ENCODE assay signal across 13 mouse cellular contexts in the genomic region with DNA sequence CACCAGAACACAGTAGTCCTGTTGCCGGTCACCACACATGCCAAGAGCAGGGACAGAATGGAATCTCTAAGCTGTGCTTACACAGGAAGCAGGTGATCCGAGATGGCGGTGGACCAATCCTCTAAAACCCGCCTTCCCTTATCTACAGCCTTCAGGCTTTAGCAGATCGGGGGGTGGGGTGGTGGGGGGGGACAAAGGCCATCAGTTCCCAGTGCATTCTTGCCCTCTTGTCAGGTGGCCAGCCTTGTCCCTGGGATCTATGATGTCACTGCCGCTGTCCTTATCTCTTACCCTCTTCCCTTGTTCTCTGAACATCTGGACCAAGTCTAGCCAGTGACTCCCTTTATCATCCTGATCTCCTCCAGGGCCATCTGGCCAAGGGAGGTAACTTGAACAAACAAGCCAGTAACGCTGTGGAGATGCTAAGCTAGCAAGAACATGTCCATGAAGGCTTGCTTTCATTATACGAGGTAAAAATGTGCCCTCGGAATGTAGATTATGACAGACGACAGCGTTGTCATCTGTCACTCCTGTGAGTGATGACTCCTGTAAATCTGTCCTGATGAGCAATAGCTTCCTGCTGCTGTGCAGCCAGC. TPM values are rescaled to one million over a fixed set of nuclear protein-coding genes. Genes with fewer than 3 reads are reported as not detected.
DNase-seq lines count a peak whose midpoint lies in the region; ATAC-seq and TF ChIP-seq lines count a peak whose summit lies in the region.
"Had no signal": no experiment of that assay in that cellular context is flagged by ENCODE, and none has a peak within 500 bp of the region (broad histone marks: within the 10 kb centered on the region; RNA-seq: fewer than 3 reads in every experiment).

No protein-coding gene starts in this region.

- ATAC-seq in kidney, embryonic 16.5 days (ENCODE audit: low FRiP score, low TSS enrichment): peak; percentile 31; the same call in 1 of the 2 replicates
- peak; percentile 91 for ATAC-seq in megakaryocyte progenitor cell, adult 5-6 weeks (replicated peaks; ENCODE audit: poor library complexity)
- ATAC-seq: forebrain, embryonic 13.5 days; lung, postnatal 0 days had no signal

- no peak overlapping the region for H3K4me3 ChIP-seq in kidney, embryonic 16.5 days (ENCODE audit: low read length)
- H3K4me3 ChIP-seq in lung, adult 2 months (replicated peaks; ENCODE audit: extremely low read depth, low read depth, low read length): no peak overlapping the region
- H3K4me3 ChIP-seq: forebrain, embryonic 13.5 days had no signal

- H3K4me1 ChIP-seq in kidney, embryonic 16.5 days (ENCODE audit: insufficient read depth, low read length): peaks cover 7% of the 10 kb centered on the region; the same call in 1 of the 2 replicates
- H3K4me1 ChIP-seq in lung, adult 2 months (ENCODE audit: control insufficient read depth, insufficient read depth, low read length): no peaks in the 10 kb centered on the region

- H3K9me3 ChIP-seq in kidney, embryonic 16.5 days (ENCODE audit: low read length): no peaks in the 10 kb centered on the region; the same call in 1 of the 2 replicates
- H3K9me3 ChIP-seq: forebrain, embryonic 13.5 days had no signal

- H3K36me3 ChIP-seq in kidney, embryonic 16.5 days (ENCODE audit: insufficient read depth, low read length): no peaks in the 10 kb centered on the region

- no peak overlapping the region for H3K4me2 ChIP-seq in kidney, embryonic 16.5 days (replicated peaks; ENCODE audit: low read depth, low read length)
- H3K4me2 ChIP-seq: forebrain, embryonic 13.5 days had no signal

- H3K27ac ChIP-seq in kidney, embryonic 16.5 days (ENCODE audit: low read length): no peak overlapping the region
- H3K27ac ChIP-seq: forebrain, embryonic 13.5 days had no signal

- peak; percentile 18 for DNase-seq in embryo, embryonic 11 days
- DNase-seq in embryo, embryonic 10.5 days (ENCODE audit: low spot score): no peak
- no peak for DNase-seq in kidney, postnatal 36 days
- DNase-seq in forelimb bud, embryonic 11.5 days (ENCODE audit: low read depth, low spot score): peak; percentile 33
- DNase-seq in gastrocnemius, postnatal 4 days (ENCODE audit: low spot score in 2 of 2): no peak
- no peak for DNase-seq in lung, adult 2 months
- DNase-seq: kidney, adult 8-10 months had no signal

- H3K27me3 ChIP-seq in kidney, embryonic 16.5 days (ENCODE audit: insufficient read depth, low read length): no peaks in the 10 kb centered on the region
- H3K27me3 ChIP-seq: forebrain, embryonic 13.5 days had no signal

- 59% methylated on average over 11 of the region's 11 CpGs for WGBS in kidney, embryonic 16.5 days
- 43% methylated on average over 11 of the region's 11 CpGs for WGBS in lung, adult 2 months

- TF ChIP-seq CTCF in lung, adult 2 months (IDR thresholded peaks at IDR 0.05; ENCODE audit: insufficient read depth, low read length): no peak

- no peak for TF ChIP-seq POLR2A in lung, adult 2 months (IDR thresholded peaks at IDR 0.05; ENCODE audit: borderline replicate concordance, extremely low read depth, low read depth, low read length)

- no peak overlapping the region for H3K9ac ChIP-seq in kidney, embryonic 16.5 days (replicated peaks; ENCODE audit: low read length)
- H3K9ac ChIP-seq: forebrain, embryonic 13.5 days had no signal

RNA-seq across cellular contexts. Expression of a gene that starts 20.8 kb away (rescaled TPM):
- polyA plus RNA-seq in kidney, embryonic 16.5 days (2015; fragmentation: Nextera tagmentation; extraction: Ambion mirVana): 54.8 and 57.0 TPM in 2 replicates
- total RNA-seq in megakaryocyte progenitor cell, adult 5-6 weeks (2015): 31.2 and 43.3 TPM in 2 replicates
- 54.4 and 65.8 TPM in 2 replicates for total RNA-seq in megakaryocyte progenitor cell, adult 5-6 weeks (2017)
- total RNA-seq in gastrocnemius, postnatal 4 days (2021): 10 to 100 TPM; 51.0 to 56.2 TPM
- 8.0 and 14.9 TPM in 2 replicates for polyA plus RNA-seq in lung, adult 2 months (2012; rRNA removed)

RNA-seq across cellular contexts. Expression of a gene that starts 33.4 kb away (rescaled TPM):
- 7.3 and 7.9 TPM in 2 replicates for polyA plus RNA-seq in kidney, embryonic 16.5 days (2015; fragmentation: Nextera tagmentation; extraction: Ambion mirVana)
- 6.4 and 8.0 TPM in 2 replicates for total RNA-seq in megakaryocyte progenitor cell, adult 5-6 weeks (2015)
- 5.5 and 5.8 TPM in 2 replicates for total RNA-seq in megakaryocyte progenitor cell, adult 5-6 weeks (2017)
- 1 to 10 TPM; 5.9 to 6.5 TPM for total RNA-seq in gastrocnemius, postnatal 4 days (2021)
- 12.2 and 13.6 TPM in 2 replicates for polyA plus RNA-seq in lung, adult 2 months (2012; rRNA removed)

RNA-seq across cellular contexts. Expression of a gene that starts 38.3 kb away (rescaled TPM):
- polyA plus RNA-seq in kidney, embryonic 16.5 days (2015; fragmentation: Nextera tagmentation; extraction: Ambion mirVana): 15.6 and 19.0 TPM in 2 replicates
- total RNA-seq in megakaryocyte progenitor cell, adult 5-6 weeks (2015): 14.1 TPM in 2 replicates
- 4.6 and 6.5 TPM in 2 replicates for total RNA-seq in megakaryocyte progenitor cell, adult 5-6 weeks (2017)
- 10 to 100 TPM; 12.5 to 12.6 TPM for total RNA-seq in gastrocnemius, postnatal 4 days (2021)
- polyA plus RNA-seq in lung, adult 2 months (2012; rRNA removed): 2.4 and 5.0 TPM in 2 replicates

RNA-seq across cellular contexts. Expression of a gene that starts 55.1 kb away (rescaled TPM):
- 7.1 TPM in 1 of 2 replicates, not detected in the other for polyA plus RNA-seq in kidney, embryonic 16.5 days (2015; fragmentation: Nextera tagmentation; extraction: Ambion mirVana)
- total RNA-seq in megakaryocyte progenitor cell, adult 5-6 weeks (2015): not detected in 2 replicates
- not detected in 2 replicates for total RNA-seq in megakaryocyte progenitor cell, adult 5-6 weeks (2017)
- total RNA-seq in gastrocnemius, postnatal 4 days (2021): not detected
- 0.06 TPM in 1 of 2 replicates, not detected in the other for polyA plus RNA-seq in lung, adult 2 months (2012; rRNA removed)
- total RNA-seq: granulocyte monocyte progenitor cell, adult 5-6 weeks; left cerebral cortex, postnatal 10 days had no signal
- polyA plus RNA-seq: forebrain, embryonic 13.5 days had no signal

Comparison
In these comparisons a context has a peak if more than half of its experiments do, and no peak if none do; other contexts are left out.
1. DNase-seq: peak in embryo, embryonic 11 days (single experiment) and forelimb bud, embryonic 11.5 days (single experiment); none in embryo, embryonic 10.5 days (single experiment), kidney, postnatal 36 days (0 of 2), gastrocnemius, postnatal 4 days (0 of 2) and lung, adult 2 months (single experiment).